Mouse (Mus musculus) urinary bladder, postnatal 4 days (tissue): Measurements from ENCODE around the gene Tmem210.

Source experiments
- DNase-seq, 2 experiments: peaks; one replicate each; pipeline ENCODE4 v3.0.0; 2021 to 2022; ENCODE audit warnings: low spot score in 2 of 2

The Tmem210 gene

DNA sequence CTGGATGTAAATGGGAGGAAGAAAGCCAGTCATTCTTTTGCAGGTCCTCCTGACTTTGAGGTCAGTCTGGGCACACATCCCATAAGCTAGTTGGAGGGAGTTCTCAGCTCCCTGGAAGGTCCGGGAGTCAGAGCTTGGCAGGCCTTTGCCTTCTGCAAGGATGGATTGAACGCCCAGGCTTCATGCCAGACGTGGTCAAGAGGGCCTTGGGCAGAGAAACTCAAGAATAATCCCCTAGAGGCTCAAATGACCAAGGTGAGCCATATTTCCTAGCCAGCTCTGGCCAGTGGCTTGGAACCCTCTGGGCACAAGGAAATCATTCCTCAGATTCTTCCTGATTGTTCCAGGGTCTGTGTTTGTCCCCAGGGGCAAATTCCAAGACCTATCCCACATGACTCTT, 23.1 kb upstream of the Tmem210 start:
- no peak for DNase-seq

DNA sequence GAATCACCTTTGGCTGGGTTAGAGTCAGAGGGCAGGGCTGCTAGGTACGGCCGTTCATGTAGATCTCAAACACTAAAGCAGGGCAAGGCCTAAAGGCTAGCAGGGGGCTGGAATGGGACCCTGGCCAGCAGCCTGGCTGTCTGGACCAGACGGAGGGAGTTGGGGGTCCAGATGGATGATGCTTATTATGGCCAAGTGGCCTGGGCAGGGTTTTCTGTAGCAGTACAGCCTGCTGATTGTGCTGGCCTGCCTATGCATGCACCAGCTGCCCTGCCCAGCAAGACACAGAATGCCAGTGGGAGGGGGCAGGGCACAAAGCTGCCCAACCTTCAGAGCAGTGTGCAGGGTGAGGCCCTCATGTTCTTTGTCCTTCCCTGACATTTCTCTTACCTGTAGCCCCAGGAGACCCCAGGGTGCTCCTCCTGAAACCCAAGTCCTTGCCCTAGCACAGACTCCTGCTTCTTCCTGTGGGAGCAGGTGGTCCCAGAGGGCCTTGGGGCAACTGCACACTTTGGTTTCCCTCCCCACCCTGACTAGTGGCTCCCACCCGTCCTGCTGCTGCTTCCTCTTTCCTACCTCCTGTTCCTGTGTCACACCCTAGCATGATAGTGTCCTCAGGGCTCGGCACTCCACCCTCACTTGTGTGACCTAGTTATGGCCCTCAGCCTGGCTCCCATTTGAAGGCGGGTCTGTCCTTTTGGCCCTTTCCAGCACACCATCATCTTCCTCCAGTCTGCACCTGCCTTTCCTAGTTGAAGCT, 21.9 kb upstream of the Tmem210 start:
- no peak for DNase-seq

DNA sequence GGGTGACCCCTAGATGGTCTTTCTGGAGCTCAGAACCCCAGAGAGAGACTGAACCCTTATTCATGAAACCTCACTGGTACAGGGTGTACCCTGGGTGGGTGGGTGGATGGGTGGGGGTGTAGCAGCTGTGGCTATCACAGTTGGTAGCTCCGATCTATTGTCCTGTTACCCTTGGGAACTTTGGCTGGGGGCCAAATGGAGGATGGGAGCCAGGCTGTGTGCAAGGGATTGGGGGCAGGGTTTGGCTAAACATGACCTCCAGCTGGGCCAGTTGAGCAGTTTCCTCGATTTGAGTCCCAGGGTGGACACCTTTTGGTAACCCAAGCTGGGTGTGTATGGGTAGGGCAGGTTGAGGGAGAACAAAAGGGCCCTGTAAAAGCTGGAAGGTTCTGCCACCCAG, 21.2 kb upstream of the Tmem210 start:
- DNase-seq = no peak

DNA sequence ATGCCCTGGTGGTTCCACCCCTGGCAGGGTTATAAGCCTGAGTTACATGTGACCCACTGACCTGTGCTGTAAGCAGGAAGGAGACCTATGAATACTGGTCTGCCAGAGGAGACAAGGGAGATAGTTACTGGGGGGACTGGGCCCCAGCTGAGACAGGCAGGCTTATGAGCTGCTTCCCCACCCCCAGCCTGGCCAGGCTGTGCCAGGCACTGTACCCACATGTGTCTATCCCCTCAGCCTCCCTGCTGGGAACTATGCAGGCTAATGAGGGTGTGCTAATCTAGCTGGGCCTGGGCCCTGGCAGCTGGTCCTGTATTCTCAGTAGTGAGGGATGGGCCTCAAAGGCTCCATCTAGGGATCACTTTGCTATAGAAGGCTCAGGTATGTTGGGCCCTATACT, 20.7 kb upstream of the Tmem210 start:
- no peak for DNase-seq

DNA sequence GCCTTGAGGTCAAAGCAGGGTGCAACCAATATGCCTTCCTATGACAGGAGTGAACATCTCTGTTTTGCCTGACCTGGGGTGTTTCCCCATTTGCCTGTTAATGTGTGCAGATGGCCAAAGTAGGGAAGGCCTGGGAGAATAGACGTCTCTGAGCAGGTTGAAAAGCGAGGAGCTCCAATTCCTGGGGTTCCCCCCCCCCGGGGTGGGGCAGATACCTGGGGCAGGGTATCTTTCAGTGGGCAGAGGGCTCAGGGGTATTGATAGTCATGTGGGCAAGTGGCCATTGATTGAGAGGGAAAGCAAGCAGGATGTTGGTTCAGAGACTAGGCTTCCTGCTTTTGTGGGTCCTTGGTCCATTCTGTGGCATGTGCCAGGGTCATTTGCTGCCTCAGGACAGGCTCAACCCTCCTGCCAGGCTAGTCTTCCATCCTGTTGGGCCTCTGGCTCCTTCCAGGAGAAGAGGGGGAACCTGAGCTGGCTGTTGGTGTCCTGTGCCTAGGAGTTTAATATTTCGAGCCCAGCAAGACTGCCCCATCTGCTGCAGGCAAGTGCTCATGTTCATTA, 20.1 kb upstream of the Tmem210 start:
- no peak for DNase-seq

DNA sequence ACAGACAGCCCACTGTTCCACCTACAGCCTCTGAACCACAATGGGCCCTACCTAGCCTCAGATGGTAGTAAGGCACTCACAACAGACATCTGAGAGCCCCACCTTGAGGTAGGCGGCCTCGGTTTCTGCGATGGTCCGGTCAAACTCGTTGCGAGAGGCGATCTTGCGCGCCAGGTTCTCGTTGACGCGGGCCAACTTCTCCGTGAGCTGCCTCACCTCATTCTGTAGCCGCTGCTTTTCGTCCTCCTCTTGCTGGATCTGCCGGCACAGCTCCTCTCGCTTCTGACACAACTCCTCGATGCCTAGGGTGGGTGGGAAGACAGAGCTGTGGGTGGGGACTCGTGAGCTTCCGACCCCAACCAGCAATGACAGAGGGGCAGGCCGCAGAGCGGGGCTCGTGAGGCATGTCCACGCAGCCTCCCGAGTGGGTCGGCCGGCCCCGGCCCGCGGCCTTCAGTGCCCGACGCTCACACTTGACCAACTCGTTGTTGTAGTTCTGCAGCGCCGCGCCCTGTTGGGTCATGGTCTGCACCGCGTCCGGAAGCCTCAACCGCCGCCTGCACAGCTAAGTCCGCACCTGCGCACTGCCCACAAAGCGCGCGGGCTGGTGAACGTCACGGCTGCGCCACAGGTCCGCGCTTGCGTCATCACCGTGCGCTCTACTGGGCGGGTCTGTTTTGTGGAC, 16.0 kb upstream of the Tmem210 start, which contains the start of the genes Ssna1 and Anapc2:
Ssna1 (minus strand) TSS at position 612 of the 685 bp plus-strand sequence.
Anapc2 (plus strand) TSS at position 652 of the 685 bp plus-strand sequence.
- DNase-seq = peak; percentile 95 to 98

DNA sequence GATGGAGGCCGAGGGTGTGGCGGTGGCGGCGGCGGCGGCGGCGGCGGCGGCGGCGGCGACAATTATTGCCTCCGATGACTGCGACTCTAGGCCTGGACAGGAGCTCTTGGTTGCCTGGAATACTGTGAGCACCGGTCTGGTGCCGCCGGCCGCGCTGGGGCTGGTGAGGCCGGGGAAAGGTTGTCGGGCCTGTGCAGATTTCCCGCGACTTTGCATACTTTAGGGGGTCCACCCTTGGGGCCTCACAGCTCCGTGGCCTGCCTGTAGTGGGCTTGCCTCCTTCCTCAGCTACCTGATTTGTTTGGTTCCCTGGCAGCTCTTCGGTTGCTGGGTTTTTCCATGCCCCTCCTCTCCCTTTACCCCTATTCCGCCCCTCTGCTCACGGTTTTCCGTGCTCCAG, 15.4 kb upstream of the Tmem210 start:
- no peak for DNase-seq

DNA sequence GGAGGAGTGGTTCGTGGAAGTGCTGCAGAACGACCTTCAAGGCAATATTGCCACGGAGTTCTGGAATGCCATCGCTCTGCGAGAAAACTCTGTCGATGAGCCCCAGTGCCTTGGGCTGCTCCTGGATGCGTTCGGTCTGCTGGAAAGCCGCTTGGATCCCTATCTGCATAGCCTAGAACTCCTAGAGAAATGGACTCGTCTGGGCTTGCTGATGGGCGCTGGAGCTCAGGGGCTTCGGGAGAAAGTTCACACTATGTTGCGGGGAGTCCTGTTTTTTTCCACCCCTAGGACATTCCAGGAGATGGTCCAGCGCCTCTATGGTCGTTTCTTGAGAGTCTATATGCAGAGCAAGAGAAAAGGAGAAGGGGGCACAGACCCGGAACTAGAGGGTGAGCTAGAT, 14.9 kb upstream of the Tmem210 start:
- no peak for DNase-seq

DNA sequence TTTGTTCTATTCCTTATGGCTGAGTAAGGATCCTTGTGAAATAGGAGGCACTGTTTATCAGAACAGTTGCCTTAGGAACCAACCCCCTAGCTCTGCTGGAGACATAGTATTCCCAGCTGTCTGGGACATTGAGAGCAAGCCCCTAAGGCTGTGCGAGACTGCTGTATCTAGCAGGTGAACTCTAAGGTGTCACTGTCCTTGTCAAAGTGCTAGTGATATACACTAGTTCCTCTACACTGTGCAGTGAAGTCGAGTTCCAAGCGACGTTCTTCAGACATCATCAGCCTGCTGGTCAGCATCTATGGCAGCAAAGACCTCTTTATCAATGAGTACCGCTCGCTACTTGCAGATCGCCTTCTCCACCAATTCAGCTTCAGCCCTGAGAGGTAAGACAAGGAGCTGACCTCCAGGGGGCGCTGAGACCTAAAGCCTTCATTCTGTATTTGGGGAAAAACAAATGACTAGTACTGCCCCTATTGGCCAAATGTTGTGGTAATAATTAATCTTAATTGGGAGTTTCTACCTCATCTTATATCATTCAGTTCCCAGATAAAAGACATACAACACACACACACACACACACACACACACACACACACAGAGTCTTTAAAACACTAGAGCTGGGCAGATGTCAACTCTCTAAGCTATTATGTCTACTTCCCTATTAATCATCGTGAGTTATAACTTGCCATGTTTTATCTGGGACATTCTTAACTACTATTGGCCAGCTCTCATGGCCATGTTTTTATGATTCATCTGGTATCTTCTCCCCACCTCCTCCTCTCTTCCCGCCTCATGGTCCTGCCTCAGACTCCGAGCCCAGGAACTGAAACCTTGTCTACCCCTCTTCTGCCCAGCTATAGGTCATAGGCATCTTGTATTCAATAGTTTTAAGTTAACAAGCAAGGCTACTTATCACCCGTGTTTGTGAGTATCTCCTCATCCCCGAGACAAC, 8.7 kb upstream of the Tmem210 start:
- DNase-seq = peak; percentile 66 to 86

DNA sequence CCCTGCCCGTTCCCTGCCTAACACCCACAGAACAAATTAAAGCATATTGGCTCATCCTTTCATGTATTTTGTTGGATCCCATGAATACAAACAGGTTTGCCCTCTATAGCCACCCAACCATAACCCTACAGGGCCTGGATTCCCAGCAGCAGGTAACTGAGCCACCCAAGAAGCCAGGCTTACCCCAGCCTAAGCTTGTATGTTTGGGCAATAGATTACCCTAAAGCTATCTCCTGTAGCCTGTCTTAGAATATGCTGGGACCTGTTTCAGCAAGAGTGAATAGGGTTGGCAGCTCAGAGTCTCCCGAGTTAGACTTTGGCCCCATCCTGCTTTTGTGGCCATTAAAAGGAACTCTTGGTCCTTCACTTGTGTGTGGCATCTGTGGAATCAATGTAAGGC, 2.4 kb upstream of the Tmem210 start:
- DNase-seq = no peak

DNA sequence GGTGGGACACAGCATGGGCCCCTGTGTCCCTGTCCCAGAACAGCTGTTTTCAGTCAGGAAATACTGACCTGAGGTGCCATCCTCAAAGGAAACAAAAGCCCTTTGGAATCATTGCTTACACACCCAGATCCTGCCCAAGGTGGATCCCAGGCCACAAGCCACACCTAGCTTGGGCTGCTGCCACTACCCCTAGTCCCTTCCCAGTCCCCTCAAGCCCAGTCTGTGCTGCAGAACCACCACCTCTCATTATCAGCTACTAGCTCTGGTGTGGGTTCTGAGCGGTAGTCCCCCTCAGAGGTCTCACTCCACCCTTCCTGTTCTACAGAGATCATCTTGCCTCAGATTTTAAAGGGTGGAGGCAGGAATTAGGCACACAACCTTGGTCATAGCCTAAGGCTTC, 1.6 kb upstream of the Tmem210 start:
- DNase-seq = no peak

DNA sequence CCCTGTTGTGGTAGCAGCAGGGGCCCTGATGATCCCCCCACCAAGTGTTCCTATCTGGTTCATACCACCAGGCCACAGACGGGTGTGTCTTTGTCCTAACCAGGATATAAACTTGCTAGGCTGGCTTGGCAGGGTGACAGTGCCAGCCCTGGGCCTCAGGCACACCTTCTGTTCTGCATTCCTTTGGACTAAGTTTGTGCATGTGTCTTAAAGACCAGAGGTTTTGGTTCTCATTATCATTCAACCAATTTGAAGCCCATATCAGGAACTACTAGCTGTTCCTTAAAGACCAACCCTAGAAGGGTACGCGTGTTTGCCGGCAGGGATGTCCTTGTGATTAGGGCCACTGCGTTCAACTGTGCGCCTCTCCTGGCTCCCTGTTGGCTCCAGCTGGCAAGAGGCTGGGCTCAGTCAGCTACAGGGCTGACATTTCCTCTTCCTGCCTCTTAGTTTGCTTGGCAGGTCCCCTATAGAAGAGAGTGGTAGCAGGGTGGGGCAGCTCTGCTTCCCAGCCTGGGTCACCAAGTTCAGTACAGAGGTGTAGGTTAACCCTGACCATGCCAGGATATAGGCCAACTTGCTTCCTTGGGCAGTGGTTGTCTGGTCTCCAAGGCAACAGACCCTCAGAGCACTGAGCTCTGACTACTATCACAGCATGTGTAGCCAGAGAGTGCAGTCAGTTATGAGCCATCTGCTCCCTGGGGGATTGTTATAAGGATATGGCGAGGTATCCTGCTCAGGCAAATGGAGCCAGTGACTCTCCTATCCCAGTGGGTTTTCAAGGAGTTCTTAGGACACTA, 908 bp upstream of the Tmem210 start:
- no peak for DNase-seq

DNA sequence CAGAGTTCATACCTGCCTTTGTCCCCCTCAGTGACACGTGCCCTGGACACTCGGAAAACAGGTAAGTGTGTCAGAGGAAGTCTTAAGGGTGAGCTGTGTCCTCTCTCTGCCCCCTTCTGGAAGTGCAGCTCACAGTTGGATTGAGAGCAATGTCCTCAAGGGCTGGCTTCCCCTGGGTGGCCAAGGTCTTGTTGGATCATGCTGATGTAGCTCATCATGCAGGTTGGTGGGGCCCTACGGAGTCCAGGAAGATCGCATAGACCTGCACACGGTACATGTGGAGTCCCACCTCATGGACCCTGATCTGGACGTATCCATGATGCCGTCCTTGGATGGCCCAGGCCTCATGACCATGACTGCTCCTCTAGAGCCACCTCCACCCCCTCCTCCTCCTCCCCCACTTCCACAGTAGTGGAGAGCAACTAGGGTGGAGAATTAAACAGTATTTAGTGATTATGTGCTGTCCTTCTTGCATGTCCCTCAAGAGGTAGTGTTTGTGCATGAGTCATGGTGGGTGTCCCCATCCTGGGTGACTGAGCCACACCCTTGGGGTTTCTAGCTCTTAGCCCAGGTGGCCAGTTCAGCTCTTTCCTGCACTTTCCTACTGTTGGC, 895 bp downstream of the Tmem210 start:
- no peak for DNase-seq

DNA sequence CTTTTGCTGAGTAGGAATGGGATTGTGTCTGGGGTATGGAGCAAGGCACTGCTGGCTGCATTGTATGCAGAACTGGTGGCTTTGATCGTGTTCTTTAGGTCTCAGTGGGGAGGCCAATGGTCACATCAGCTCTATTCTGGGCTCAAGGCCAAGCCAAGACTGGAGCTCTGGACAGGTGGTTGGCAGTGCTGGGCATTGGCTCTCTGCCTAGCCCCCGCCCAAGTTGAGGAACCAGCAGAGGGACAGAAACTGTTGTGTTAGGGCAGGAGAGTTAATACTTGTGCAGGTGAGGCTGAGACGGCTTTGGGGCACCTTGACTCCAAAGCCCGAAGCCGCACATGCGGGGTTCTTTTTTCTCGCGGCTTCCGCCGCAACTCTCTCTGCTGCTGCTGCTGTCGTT, 1.7 kb downstream of the Tmem210 start, which contains the start of gene Lrrc26:
Lrrc26 (plus strand) TSS at position 265 of the 400 bp plus-strand sequence.
- no peak for DNase-seq

DNA sequence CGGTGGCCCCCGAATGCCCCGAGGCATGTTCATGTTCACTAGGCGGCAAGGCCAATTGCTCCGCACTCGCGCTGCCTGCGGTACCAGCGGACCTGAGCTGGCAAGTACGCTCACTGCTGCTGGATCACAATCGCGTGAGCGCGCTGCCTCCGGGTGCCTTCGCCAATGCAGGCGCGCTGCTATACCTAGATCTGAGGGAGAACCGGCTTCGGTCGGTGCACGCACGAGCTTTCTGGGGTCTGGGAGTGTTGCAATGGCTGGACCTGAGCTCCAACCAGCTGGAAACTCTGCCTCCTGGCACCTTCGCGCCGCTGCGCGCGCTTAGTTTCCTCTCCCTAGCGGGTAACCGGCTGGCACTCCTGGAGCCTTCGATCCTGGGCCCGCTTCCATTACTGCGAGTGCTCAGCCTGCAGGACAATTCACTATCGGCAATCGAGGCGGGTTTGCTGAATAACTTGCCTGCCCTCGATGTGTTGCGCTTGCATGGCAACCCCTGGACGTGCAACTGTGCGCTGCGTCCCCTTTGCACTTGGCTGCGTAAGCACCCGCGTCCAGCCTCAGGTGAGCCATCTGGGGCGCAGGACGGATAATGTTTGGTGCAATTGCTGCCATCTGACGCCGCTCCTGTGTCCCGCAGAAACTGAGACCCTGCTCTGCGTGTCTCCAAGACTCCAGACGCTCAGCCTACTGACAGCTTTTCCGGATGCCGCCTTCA, 2.3 kb downstream of the Tmem210 start:
- no peak for DNase-seq

DNA sequence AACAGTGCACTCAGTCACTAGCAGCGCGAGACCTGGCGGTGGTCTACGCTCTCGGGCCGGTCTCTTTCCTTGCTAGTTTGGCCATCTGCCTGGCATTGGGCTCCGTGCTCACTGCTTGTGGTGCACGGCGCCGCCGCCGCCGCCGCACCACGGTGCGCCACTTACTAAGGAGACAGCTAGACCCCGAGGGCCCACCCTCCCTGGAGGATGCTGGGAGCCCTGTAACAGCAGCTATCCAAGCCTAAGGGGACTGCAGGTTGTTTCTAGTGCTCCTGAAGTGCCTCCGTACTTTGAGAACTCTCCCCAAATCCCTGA, 2.8 kb downstream of the Tmem210 start:
- no peak for DNase-seq

DNA sequence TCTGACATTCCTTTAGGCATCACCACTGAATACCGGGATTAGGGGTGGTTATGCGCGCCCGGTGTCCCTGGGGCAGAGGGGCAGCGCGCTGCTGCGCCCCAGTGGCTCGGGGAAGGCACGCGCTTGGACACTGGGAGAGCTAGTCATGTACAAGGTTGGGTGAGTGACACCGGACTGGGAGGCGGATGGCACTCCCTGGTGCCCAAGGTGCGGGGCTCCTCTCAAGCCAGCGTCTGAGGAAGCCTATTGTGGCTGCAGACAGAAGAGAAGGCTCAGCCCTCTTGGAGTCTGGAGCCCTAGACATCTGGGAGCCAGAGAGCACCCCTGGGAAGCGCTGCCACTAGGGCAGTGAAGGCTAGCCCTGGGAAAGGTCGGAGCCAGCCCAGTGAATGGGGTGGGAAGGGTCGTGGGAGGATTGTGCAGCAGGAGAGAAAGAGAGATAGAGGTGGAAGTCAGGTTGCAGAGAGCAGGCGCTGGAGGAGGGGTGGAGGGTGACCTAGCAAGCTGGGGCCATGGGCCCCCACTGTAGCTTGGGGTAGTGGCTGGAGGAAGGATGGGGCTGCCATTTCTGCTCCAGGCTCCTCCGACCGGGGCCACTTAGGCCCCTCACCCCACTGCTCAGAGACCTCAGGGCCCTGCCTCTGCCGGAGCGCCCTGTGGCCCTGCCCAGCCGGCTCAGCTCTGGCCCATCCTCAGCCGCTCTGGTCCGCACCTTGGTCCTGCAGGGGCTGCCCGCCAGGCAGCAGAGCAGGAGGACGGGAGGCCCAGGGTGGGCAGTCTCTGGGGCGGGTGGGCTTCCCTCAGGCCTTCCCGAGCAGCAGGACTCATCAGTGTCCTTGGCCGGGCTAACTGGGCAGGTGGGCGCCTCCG, 3.5 kb downstream of the Tmem210 start:
- no peak for DNase-seq

DNA sequence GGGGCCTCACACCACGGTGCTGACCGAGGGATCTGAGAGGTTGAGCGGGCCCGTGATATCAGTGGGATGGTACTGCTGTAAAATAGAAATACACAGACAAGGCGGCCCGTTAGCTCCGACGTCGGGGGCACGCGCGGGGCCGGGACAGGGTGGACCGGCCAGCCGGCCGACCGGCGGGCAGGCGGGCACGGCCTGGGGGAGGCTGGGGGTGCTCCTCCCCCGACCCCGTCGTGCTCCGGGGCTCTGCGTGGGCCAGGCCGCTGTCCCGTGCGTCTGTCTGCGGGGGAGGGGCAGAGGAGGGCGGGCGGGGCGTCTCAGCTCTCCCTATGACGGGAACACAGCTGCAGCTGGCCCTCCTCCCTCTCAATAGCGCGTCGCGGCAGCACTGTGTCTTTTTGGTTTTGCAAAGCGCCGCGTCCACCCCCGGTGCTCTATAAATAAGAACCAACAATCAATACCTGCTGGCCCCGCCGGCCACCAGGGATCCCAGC, 4.2 kb downstream of the Tmem210 start:
- no peak for DNase-seq

DNA sequence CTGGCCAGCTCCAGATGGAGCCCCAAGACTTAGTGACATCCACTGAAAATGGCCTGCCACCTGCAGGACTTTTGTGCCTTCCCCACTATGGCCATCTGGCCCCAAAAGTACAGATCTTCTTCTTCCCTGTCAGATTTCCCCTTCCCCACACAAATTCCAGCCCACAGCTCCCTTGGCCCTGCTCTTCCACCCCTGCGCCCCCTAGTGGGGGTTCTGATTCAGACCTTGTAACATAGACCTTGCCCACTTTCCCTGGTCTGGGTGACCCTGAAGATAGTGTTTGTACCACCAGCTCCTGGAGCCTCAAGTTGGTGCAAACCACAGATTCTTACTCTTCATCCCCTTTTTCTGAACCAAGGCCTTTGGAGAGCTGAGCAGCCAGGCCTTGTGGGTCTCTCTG, 4.9 kb downstream of the Tmem210 start:
- peak in 1 of 2 experiments; percentile 86 for DNase-seq
